Mouse (Mus musculus): Measurements from ENCODE around the gene Olfr777.
"Not testable (repeated sequence)": the region's sequence is repeated elsewhere in the genome, so short reads cannot be mapped to it uniquely, and the experiment has no call there.

Olfr777 gene

GRCm38 (mm10) chr10:129271081-129271535, at the start of gene Olfr777:
TSS of gene Olfr777 (minus strand) at chr10:129271485.
- no peak for DNase-seq (ENCODE audit: low spot score in 2 of 2)

- no peak for DNase-seq (ENCODE audit: low spot score in 2 of 2)
Observed at GRCm38 (mm10) chr10:129317817-129318216, 46.5 kb upstream of the Olfr777 start, which contains the start of gene Olfr780. TSS of gene Olfr780 (plus strand) at chr10:129318117.

GRCm38 (mm10) chr10:129313521-129313920, 42.2 kb upstream of the Olfr777 start:
- not testable (repeated sequence) for DNase-seq (ENCODE audit: low spot score in 2 of 2)

- not testable (repeated sequence) for DNase-seq (ENCODE audit: low spot score in 2 of 2)
Observed at GRCm38 (mm10) chr10:129312973-129313372, 41.7 kb upstream of the Olfr777 start.

- DNase-seq (ENCODE audit: low spot score in 2 of 2), result no peak
Observed at GRCm38 (mm10) chr10:129258827-129259226, 12.5 kb downstream of the Olfr777 start, which contains the start of gene Olfr776. TSS of gene Olfr776 (plus strand) at chr10:129259127.

GRCm38 (mm10) chr10:129248112-129248511, 23.2 kb downstream of the Olfr777 start, which contains the start of gene Olfr775:
TSS of gene Olfr775 (plus strand) at chr10:129248412.
- no peak for DNase-seq (ENCODE audit: low spot score in 2 of 2)

GRCm38 (mm10) chr10:129235904-129236303, 35.4 kb downstream of the Olfr777 start, which contains the start of gene Olfr774:
TSS of gene Olfr774 (plus strand) at chr10:129236204.
- no peak for DNase-seq (ENCODE audit: low spot score in 2 of 2)

- DNase-seq (ENCODE audit: low spot score in 2 of 2), result no peak
Observed at GRCm38 (mm10) chr10:129230737-129231136, 40.5 kb downstream of the Olfr777 start.

All from spleen, postnatal 14 days (tissue).